Mouse (Mus musculus) adrenal gland, postnatal 36 days (tissue): ENCODE measurements around the gene Insm2. TPM values are rescaled to one million over a fixed set of nuclear protein-coding genes. Genes with fewer than 3 reads are reported as not detected.

Experiments used
- DNase-seq, 2 experiments: peaks; one replicate each; pipeline ENCODE4 v3.0.0; 2021; ENCODE audit warnings: mixed read lengths in 1 of 2
- total RNA-seq, 2 experiments: library from RNA; stranded (reverse); gene quantifications; 2 replicates each; pipeline ENCODE4 v1.2.3; 2021

The Insm2 gene
- total RNA-seq, 2 experiments from 2014 or later, result 0.40 to 0.92 TPM

DNA sequence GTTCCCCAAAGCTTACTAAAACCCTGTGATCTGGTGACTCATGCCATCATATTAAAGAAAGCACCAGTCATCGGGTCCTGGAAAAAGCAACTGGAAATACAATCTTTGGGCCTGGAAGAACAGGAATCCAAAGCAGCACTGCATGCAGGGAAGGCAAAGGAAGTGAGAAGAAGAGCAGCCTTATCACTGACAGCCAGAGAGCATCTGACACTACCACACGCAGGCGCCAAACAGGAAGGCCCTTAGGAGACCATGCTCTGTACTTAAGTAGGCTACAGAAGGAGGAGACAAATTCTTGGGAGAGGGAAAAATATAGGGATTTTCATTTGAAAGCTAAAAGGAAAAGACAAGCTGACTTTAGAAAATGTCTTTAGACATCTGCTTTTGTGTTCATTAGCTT is 5.2 kb downstream of the Insm2 start:
- no peak for DNase-seq

DNA sequence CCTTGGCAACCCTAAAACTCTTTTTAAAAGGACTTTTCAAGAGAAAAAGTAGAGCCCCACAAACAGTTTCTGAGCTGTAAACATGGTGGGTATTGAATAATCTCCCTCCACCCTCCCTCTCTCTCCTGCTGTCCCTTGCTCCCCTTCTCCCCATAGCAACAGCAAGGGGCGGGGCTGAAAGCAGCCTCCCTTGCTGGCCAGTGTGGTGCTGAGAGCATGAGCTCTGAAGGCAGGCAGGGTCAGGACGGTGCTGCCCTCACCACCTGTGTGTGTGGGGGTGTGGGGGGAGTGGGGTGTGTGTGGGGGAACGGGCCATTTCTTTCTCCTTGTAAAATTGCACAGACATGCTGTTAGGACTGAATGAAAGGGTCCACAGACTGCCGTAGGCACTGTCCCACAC is 8.7 kb downstream of the Insm2 start:
- DNase-seq, result peak in 1 of 2 experiments; percentile 6

DNA sequence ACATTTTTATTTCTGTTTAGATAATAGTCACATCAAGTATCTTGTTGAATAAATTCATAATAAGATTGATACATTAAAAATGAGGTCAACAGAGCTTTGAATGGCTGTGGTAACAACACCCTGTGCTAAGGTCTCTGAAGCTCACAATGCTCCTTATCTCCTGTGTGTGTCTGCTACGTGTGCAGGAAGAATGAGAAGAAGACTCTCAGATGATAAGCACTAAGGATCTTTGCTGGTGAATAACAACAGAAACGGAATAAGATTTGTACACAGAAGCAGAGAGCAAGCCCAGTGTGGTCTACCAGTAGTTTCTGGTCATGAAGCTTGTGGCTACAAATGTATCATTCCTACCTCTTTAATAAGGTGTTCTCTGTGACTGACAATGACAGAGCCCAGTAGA is 11.6 kb downstream of the Insm2 start:
- no peak for DNase-seq

DNA sequence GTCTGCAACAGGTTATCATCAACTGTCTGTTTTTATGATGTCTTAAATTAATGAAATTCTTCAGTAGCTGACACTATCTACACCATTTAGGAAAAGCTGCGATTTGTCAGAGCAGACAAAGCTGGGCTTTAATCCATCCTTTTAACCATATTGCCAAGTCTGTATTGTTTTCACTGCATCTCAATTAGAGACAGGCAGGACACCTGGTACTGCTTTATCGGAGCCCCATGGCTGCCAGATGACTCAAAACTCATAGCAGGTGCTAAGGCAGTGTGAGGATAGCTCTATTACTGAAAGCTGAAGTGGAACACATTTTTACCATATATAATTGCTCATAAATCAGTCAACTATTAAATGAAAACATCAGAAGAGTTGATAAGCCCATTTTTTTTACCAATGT is 21.1 kb downstream of the Insm2 start:
- DNase-seq, result no peak

DNA sequence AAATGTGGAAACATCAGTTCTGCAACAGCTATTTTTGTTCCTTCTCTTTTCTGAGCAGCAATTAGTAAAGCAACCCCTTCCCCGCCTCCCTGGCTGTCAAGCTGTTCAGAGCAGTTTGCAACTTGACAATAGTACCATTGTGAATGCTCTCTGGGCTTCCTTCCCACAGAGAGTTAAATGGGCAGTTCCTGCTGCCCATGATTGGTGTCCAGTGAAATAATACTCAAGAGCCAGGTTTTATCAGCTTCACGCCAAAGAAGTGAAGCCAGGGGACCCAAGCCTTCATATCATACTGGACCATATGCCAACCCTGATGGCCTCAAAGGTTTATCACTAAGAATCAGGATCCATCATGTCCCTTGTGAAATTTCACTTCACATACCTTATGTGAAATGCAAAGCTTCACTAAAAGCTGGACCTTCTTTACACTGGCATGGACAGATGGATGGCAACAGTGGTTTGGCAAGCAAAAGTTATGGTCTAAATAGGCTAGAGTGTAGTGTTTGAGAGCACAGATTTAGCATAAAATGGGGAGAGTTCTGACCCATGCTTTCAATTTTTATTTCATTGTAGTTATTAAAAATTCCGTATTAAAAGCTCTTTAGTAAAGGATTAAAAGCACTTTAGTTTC is 23.5 kb downstream of the Insm2 start:
- DNase-seq, result no peak

DNA sequence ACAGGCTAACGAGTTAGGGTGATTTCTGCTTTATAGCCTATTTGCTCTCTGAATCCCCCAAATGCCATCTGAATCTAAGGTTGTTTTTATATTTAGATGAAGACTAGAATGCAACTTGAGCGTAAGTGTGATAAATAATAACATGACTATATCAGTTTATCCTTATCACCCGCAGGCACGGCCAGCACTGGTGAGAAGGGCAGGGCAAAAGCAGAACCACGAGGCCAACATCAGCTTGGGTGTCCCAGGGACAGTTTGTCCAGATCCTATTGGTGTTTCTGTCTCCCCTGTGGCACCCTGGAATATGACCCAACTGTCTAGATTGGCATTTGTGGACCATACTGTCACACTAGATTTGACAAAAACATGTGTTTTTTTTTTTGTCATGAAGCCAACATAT is 24.0 kb downstream of the Insm2 start:
- DNase-seq, result no peak

DNA sequence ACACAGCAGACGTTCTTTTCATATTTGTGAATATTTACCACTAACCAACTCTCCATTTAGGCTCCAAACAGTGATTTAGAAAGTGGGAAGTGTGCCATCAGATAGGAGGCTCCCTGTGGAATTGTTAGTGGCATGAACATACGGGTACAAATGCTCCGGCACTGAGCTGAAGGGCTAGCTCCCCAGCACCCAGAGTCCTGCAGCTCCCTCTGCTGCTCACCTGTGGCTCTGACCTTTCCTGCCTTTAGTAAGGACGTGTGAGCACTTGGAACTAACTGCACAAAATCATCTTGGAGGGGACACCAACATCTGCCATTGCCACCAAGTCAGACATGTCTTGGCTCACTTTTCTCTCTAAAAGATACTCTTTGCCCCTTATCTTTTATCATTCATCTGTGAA is 27.5 kb downstream of the Insm2 start:
- peak in 1 of 2 experiments; percentile 15 for DNase-seq

DNA sequence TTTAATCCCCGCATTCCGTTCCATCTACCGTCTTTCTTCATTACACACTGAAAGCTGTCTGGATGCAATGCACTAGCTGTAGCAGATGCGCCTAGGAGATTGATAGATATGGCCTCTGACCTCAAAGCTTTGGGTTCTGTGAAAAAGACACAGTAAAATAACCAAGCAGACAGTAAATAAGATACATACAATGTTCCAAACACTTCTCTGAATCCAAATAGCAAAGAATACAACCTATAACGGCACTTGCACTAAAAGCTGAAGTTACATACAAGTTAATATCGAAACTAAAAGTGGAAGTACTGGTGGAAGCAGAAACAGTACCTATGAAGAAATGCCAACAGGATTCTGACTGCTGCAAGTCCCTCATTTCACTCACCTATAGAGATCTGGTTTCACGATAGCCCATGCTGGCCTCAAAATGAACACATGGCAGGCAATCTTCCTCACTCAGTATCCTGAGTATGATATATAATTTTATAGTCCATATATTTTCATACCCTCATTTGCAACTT is 48.8 kb downstream of the Insm2 start:
- DNase-seq, result no peak

Other genes starting within 250 kb of the Insm2 start
- 100 to 1,000 TPM; 239 to 242 TPM for gene Psma6, start 215.2 kb upstream of the Insm2 start, total RNA-seq
- 100 to 1,000 TPM in 1 of 2 experiments, 10 to 100 TPM in 1; 98.9 to 111 TPM for gene Nfkbia, start 106.8 kb upstream of the Insm2 start, total RNA-seq
- not detected for gene Aldoart2, start 34.2 kb upstream of the Insm2 start, total RNA-seq
- 10 to 100 TPM; 74.2 to 80.3 TPM for gene Ralgapa1, start 221.7 kb downstream of the Insm2 start, total RNA-seq
- 10 to 100 TPM; 38.8 to 43.4 TPM for gene Brms1l, start 236.9 kb downstream of the Insm2 start, total RNA-seq